Mouse (Mus musculus): ENCODE measurements around the gene Zscan10.

GRCm38 (mm10) chr17:23572059-23572458 lies 28.6 kb upstream of the Zscan10 start:
- TF ChIP-seq CTCF (IDR thresholded peaks at IDR 0.05; ENCODE audit: low read depth): peak; percentile 53
- no peak for TF ChIP-seq EP300 (IDR thresholded peaks at IDR 0.05; ENCODE audit: low read depth)

Measured in liver, embryonic 14.5 days (tissue).